Mouse (Mus musculus) CH12.LX (cell line): ENCODE data around the gene Pikfyve. TPM values are rescaled to one million over a fixed set of nuclear protein-coding genes. Genes with fewer than 3 reads are reported as not detected.

ENCODE experiments used
- DNase-seq: peaks from one replicate; pipeline ENCODE4 v3.0.0-alpha.2; 2013; ENCODE audit errors: extremely low read depth
- H3K27ac ChIP-seq: 2 replicates; pipeline ENCODE4 v1.5.1; 2012; ENCODE audit warnings: low read depth, mild to moderate bottlenecking, control low read depth, moderate library complexity; ENCODE audit not compliant: insufficient read depth
- H3K27me3 ChIP-seq: replicated peaks from 2 replicates; pipeline ENCODE3; 2012; ENCODE audit warnings: inconsistent platforms
- H3K36me3 ChIP-seq, 2 experiments: replicated peaks in 1 of 2; 2 replicates each; pipeline versions ENCODE3 to v1.6.1; 2012; ENCODE audit warnings: inconsistent platforms in 1 of 2, low read length in 1 of 2, mild to moderate bottlenecking in 1 of 2, mixed read lengths in 1 of 2, moderate library complexity in 1 of 2; ENCODE audit not compliant: control insufficient read depth in 1 of 2, insufficient read depth in 1 of 2
- H3K4me1 ChIP-seq, 2 experiments: 2 replicates each; pipeline ENCODE4 v1.6.1; 2012; ENCODE audit warnings: inconsistent platforms in 1 of 2, moderate library complexity in 1 of 2; ENCODE audit not compliant: insufficient read depth in 2 of 2, control insufficient read depth in 1 of 2
- H3K4me2 ChIP-seq: 2 replicates; pipeline ENCODE4 v1.6.1; 2012; ENCODE audit warnings: low read depth, mild to moderate bottlenecking, control low read depth; ENCODE audit not compliant: poor library complexity, insufficient read depth, severe bottlenecking
- H3K4me3 ChIP-seq, 3 experiments: fragments of 150-350 bp in 1 of 3; sonication (generic) in 1 of 3; replicated peaks in 1 of 3; 2 replicates each; pipeline versions ENCODE3 to v1.5.1; 2011 to 2012; ENCODE audit warnings: low read depth in 2 of 3, low read length in 2 of 3, mild to moderate bottlenecking in 2 of 3, moderate library complexity in 2 of 3, control low read depth in 1 of 3, improper control_type of control experiment in 1 of 3, inconsistent platforms in 1 of 3, mixed read lengths in 1 of 3; ENCODE audit not compliant: poor library complexity in 1 of 3
- H3K79me2 ChIP-seq: replicated peaks from 2 replicates; pipeline ENCODE4 v1.6.1; 2012; ENCODE audit warnings: mild to moderate bottlenecking, moderate library complexity; ENCODE audit not compliant: control insufficient read depth, poor library complexity, insufficient read depth, severe bottlenecking; ENCODE audit errors: extremely low read depth
- H3K9ac ChIP-seq: 2 replicates; pipeline ENCODE4 v1.6.1; 2012; ENCODE audit warnings: low read depth, mild to moderate bottlenecking, control low read depth, moderate library complexity; ENCODE audit not compliant: insufficient read depth
- H3K9me3 ChIP-seq: replicated peaks from 2 replicates; pipeline ENCODE3; 2012; ENCODE audit warnings: low read length, inconsistent platforms, mixed read lengths
- BHLHE40 ChIP-seq: IDR thresholded peaks from 2 replicates; pipeline ENCODE4 v1.6.1; 2011; ENCODE audit warnings: mild to moderate bottlenecking, low read depth, low read length, improper control_type of control experiment
- CHD1 ChIP-seq: IDR thresholded peaks from 2 replicates; pipeline ENCODE4 v1.6.1; 2012; ENCODE audit warnings: low read depth, low read length, improper control_type of control experiment, inconsistent platforms
- CTCF ChIP-seq, 2 experiments: IDR thresholded peaks in 1 of 2; conservative IDR thresholded peaks in 1 of 2; 2 replicates each; pipeline ENCODE4 v1.5.1; 2011 to 2012; ENCODE audit warnings: low read depth in 2 of 2, low read length in 2 of 2, improper control_type of control experiment in 1 of 2, inconsistent platforms in 1 of 2, mild to moderate bottlenecking in 1 of 2, moderate library complexity in 1 of 2
- E2F4 ChIP-seq: IDR thresholded peaks from 2 replicates; pipeline ENCODE4 v1.6.1; 2011; ENCODE audit warnings: low read depth, low read length, improper control_type of control experiment; ENCODE audit not compliant: insufficient replicate concordance
- ELF1 ChIP-seq: IDR thresholded peaks from 2 replicates; pipeline ENCODE4 v1.6.1; 2014; ENCODE audit warnings: low read depth, mild to moderate bottlenecking, inconsistent platforms, low read length, improper control_type of control experiment
- JUND ChIP-seq: conservative IDR thresholded peaks from 2 replicates; pipeline ENCODE4 v1.6.1; 2011; ENCODE audit warnings: low read depth, low read length, improper control_type of control experiment
- KAT2A ChIP-seq: IDR thresholded peaks from 2 replicates; pipeline ENCODE4 v1.6.1; 2012; ENCODE audit warnings: low read length, improper control_type of control experiment, inconsistent platforms; ENCODE audit not compliant: insufficient replicate concordance
- MAFK ChIP-seq: IDR thresholded peaks from 2 replicates; pipeline ENCODE4 v1.6.1; 2011; ENCODE audit warnings: low read length, improper control_type of control experiment; ENCODE audit not compliant: insufficient replicate concordance
- MAX ChIP-seq: IDR thresholded peaks from 2 replicates; pipeline ENCODE4 v1.6.1; 2011; ENCODE audit warnings: low read length, improper control_type of control experiment
- MEF2A ChIP-seq: IDR thresholded peaks from 2 replicates; pipeline ENCODE4 v1.6.1; 2014; ENCODE audit warnings: low read depth, mild to moderate bottlenecking, inconsistent platforms, low read length, improper control_type of control experiment, borderline replicate concordance
- MXI1 ChIP-seq: IDR thresholded peaks from 2 replicates; pipeline ENCODE4 v1.6.1; 2011; ENCODE audit warnings: mild to moderate bottlenecking, low read depth, low read length, improper control_type of control experiment
- MYC ChIP-seq: IDR thresholded peaks from 2 replicates; pipeline ENCODE4 v1.6.1; 2011; ENCODE audit warnings: low read depth, mild to moderate bottlenecking, improper control_type of control experiment, low read length
- PAX5 ChIP-seq: IDR thresholded peaks from 2 replicates; pipeline ENCODE4 v1.6.1; 2012; ENCODE audit warnings: low read length, inconsistent platforms, mixed read lengths
- POLR2A ChIP-seq: IDR thresholded peaks from 2 replicates; pipeline ENCODE4 v1.6.1; 2011; ENCODE audit warnings: low read depth, mild to moderate bottlenecking, improper control_type of control experiment, low read length
- POLR2AphosphoS2 ChIP-seq: IDR thresholded peaks from 2 replicates; pipeline ENCODE4 v1.6.1; 2011; ENCODE audit warnings: low read depth, low read length, improper control_type of control experiment
- RAD21 ChIP-seq: IDR thresholded peaks from 2 replicates; pipeline ENCODE4 v1.6.1; 2011; ENCODE audit warnings: low read depth, mild to moderate bottlenecking, low read length, improper control_type of control experiment, moderate library complexity
- SIN3A ChIP-seq: IDR thresholded peaks from 2 replicates; pipeline ENCODE4 v1.6.1; 2012; ENCODE audit warnings: low read length, improper control_type of control experiment, inconsistent platforms
- SMC3 ChIP-seq: IDR thresholded peaks from 2 replicates; pipeline ENCODE4 v1.6.1; 2011; ENCODE audit warnings: low read depth, low read length, improper control_type of control experiment
- TBP ChIP-seq: conservative IDR thresholded peaks from 2 replicates; pipeline ENCODE4 v1.6.1; 2011; ENCODE audit warnings: low read depth, low read length, improper control_type of control experiment
- TCF12 ChIP-seq: IDR thresholded peaks from 2 replicates; pipeline ENCODE4 v1.6.1; 2014; ENCODE audit warnings: low read depth, mild to moderate bottlenecking, inconsistent platforms, low read length, improper control_type of control experiment
- dilution Hi-C: fragments of 300-500 bp; cut with MboI; formaldehyde crosslinking; loops from 2 replicates; pipeline ENCODE4 v1.14.3; 2020; ENCODE audit warnings: low sequenced_read_pairs; ENCODE audit not compliant: extremely low pct_unique_long_range_greater_than_20kb, extremely low pct_ligation_motif_present
- in situ Hi-C: fragments of 300-500 bp; cut with MboI; formaldehyde crosslinking; loops from 3 replicates; pipeline ENCODE4 v1.14.3; 2019; ENCODE audit warnings: low sequenced_read_pairs, low pct_ligation_motif_present, low pct_unique_long_range_greater_than_20kb, mixed read lengths
- polyA plus RNA-seq: library from polyadenylated mRNA; unstranded; fragments of >175 nt; gene quantifications from 2 replicates; pipeline ENCODE4 v1.2.1, GENCODE M21; 2012; ENCODE audit warnings: low read depth; ENCODE audit not compliant: insufficient read length
- total RNA-seq, 2 experiments: library from RNA; depleted of rRNA; stranded (reverse); fragments of 300-350 nt in 1 of 2; fragments of >200 nt in 1 of 2; gene quantifications; 2 replicates each; pipeline ENCODE4 v1.2.3; 2012 to 2014

Gene Pikfyve
- total and polyA plus RNA-seq, 3 experiments, result 12.6 to 25.5 (median 14.5) TPM

- Histone ChIP-seq H3K4me2 (peak overlapping the region; percentile 97), H3K9ac (peak overlapping the region; percentile 58), H3K36me3 (peaks cover 5 to 16% of the 10 kb centered on the region in 2 experiments), H3K79me2 (peaks cover 15% of the 10 kb centered on the region), H3K27ac (no peak overlapping the region), H3K4me3 (peak overlapping the region; percentile 85 to 94 (median 92)), H3K9me3 (no peaks in the 10 kb centered on the region), H3K27me3 (no peaks in the 10 kb centered on the region), H3K4me1 (peaks cover 2 to 28% of the 10 kb centered on the region in 2 experiments; a peak in 2 of 4 replicates)
- dilution Hi-C loops, result no loop called here
- no peak for TF ChIP-seq PAX5
- no peak for TF ChIP-seq POLR2AphosphoS2
- TF ChIP-seq MXI1, result no peak
- in situ Hi-C loops, result no loop called here
- no peak for DNase-seq
Measured at GRCm38 (mm10) chr1:65187074-65187430, 569 bp downstream of the Pikfyve start.

GRCm38 (mm10) chr1:65190172-65190571, 3.7 kb downstream of the Pikfyve start:
- H3K9ac ChIP-seq, result no peak overlapping the region
- TF ChIP-seq MEF2A, result no peak
- TF ChIP-seq E2F4, result no peak
- TF ChIP-seq TCF12, result no peak
- TF ChIP-seq MYC, result no peak
- TF ChIP-seq SIN3A, result no peak
- no peak for TF ChIP-seq KAT2A
- no peak for TF ChIP-seq JUND
- no peak for TF ChIP-seq TBP
- TF ChIP-seq MAFK, result no peak
- TF ChIP-seq MXI1, result no peak
- no peak for TF ChIP-seq RAD21
- no peak for TF ChIP-seq CTCF (conservative IDR thresholded peaks at IDR 0.05 in 1 of 2, IDR thresholded peaks at IDR 0.05 in 1 of 2; ENCODE audit: low read depth in 2 of 2, low read length in 2 of 2)
- TF ChIP-seq SMC3, result no peak
- TF ChIP-seq CHD1, result no peak
- no peak for TF ChIP-seq BHLHE40
- no peak for TF ChIP-seq ELF1
- no peak for TF ChIP-seq POLR2A
- no peak for TF ChIP-seq MAX
- TF ChIP-seq, all 38 proteins: peak for 0
- peaks cover 2 to 28% of the 10 kb centered on the region in 2 experiments; a peak in 2 of 4 replicates for H3K4me1 ChIP-seq
- H3K9me3 ChIP-seq, result no peaks in the 10 kb centered on the region
- H3K36me3 ChIP-seq, result peaks cover 16 to 44% of the 10 kb centered on the region in 2 experiments
- dilution Hi-C loops, result no loop called here
- no peak overlapping the region for H3K27ac ChIP-seq
- no peaks in the 10 kb centered on the region for H3K27me3 ChIP-seq
- no peak overlapping the region for H3K4me2 ChIP-seq
- no peak for DNase-seq
- in situ Hi-C loops, result no loop called here
- no peak overlapping the region for H3K4me3 ChIP-seq
- peaks cover 15% of the 10 kb centered on the region for H3K79me2 ChIP-seq
